Mouse (Mus musculus) stomach, embryonic 16.5 days (tissue): ENCODE measurements at regions not wholly inside any gene's neighbourhood (a gene's known extent, or its start where the extent isn't known, plus 50 kb on each side); places are given as distances from the start of the nearest gene placed in this dataset.

Experiments
- ATAC-seq: fragments of 200-750 bp; cut with Nextera tagmentation; 2 replicates; pipeline ENCODE4 v1.8.0; 2017; ENCODE audit warnings: moderate number of reproducible peaks, moderate TSS enrichment; ENCODE audit not compliant: insufficient read depth, low FRiP score
- H3K27ac ChIP-seq: fragments of 300-500 bp; sonication (generic); 2 replicates; pipeline ENCODE4 v1.5.1; 2014; ENCODE audit warnings: low read length
- H3K27me3 ChIP-seq: fragments of 300-500 bp; sonication (generic); 2 replicates; pipeline ENCODE4 v1.6.1; 2014; ENCODE audit warnings: low read length, control low read depth, mixed read lengths; ENCODE audit not compliant: control insufficient read depth, insufficient read depth
- H3K36me3 ChIP-seq: fragments of 300-500 bp; sonication (generic); 2 replicates; pipeline ENCODE4 v1.6.1; 2014; ENCODE audit warnings: low read length; ENCODE audit not compliant: control insufficient read depth, insufficient read depth
- H3K4me1 ChIP-seq: fragments of 300-500 bp; sonication (generic); 2 replicates; pipeline ENCODE4 v1.6.1; 2014; ENCODE audit warnings: low read length, control low read depth, mixed read lengths; ENCODE audit not compliant: control insufficient read depth, insufficient read depth
- H3K4me2 ChIP-seq: fragments of 300-500 bp; sonication (generic); 2 replicates; pipeline ENCODE4 v1.6.1; 2014; ENCODE audit warnings: low read depth, low read length, mixed read lengths
- H3K4me3 ChIP-seq: fragments of 300-500 bp; sonication (generic); replicated peaks from 2 replicates; pipeline ENCODE4 v1.5.1; 2014; ENCODE audit warnings: mild to moderate bottlenecking, low read length
- H3K9ac ChIP-seq: fragments of 300-500 bp; sonication (generic); 2 replicates; pipeline ENCODE4 v1.6.1; 2014; ENCODE audit warnings: low read length
- H3K9me3 ChIP-seq: fragments of 300-500 bp; sonication (generic); replicated peaks from 2 replicates; pipeline ENCODE4 v1.6.1; 2016; ENCODE audit warnings: low read length, control low read depth; ENCODE audit not compliant: control insufficient read depth
- WGBS: fragments of 180-500 bp; shearing (Covaris S2); extraction: QIAGEN DNeasy Blood & Tissue Kit; methylation state at CpG from one replicate; pipeline ENCODE4 v1.1.7; 2014; 5-methylcytosine and 5-hydroxymethylcytosine counted together

GRCm38 (mm10) chr3:137078600-137078975 lies 262.3 kb upstream of the Emcn start:
- H3K4me3 ChIP-seq, result no peak overlapping the region
- H3K36me3 ChIP-seq, result no peaks in the 10 kb centered on the region
- H3K27ac ChIP-seq, result no peak overlapping the region
- H3K9me3 ChIP-seq, result no peaks in the 10 kb centered on the region
- H3K9ac ChIP-seq, result no peak overlapping the region
- 79% methylated on average over 3 of the region's 3 CpGs for WGBS
- no peaks in the 10 kb centered on the region for H3K4me1 ChIP-seq
- ATAC-seq, result no peak
- H3K27me3 ChIP-seq, result no peaks in the 10 kb centered on the region
- no peak overlapping the region for H3K4me2 ChIP-seq

GRCm38 (mm10) chr3:137086896-137087295 lies 254.0 kb upstream of the Emcn start:
- no peaks in the 10 kb centered on the region for H3K27me3 ChIP-seq
- no peak overlapping the region for H3K4me2 ChIP-seq
- H3K36me3 ChIP-seq, result no peaks in the 10 kb centered on the region
- no peak overlapping the region for H3K27ac ChIP-seq
- no peak overlapping the region for H3K4me3 ChIP-seq
- no peaks in the 10 kb centered on the region for H3K4me1 ChIP-seq
- no peak overlapping the region for H3K9ac ChIP-seq
- WGBS, result 86% methylated on average over 8 of the region's 8 CpGs
- H3K9me3 ChIP-seq, result no peaks in the 10 kb centered on the region
- no peak for ATAC-seq

DNA sequence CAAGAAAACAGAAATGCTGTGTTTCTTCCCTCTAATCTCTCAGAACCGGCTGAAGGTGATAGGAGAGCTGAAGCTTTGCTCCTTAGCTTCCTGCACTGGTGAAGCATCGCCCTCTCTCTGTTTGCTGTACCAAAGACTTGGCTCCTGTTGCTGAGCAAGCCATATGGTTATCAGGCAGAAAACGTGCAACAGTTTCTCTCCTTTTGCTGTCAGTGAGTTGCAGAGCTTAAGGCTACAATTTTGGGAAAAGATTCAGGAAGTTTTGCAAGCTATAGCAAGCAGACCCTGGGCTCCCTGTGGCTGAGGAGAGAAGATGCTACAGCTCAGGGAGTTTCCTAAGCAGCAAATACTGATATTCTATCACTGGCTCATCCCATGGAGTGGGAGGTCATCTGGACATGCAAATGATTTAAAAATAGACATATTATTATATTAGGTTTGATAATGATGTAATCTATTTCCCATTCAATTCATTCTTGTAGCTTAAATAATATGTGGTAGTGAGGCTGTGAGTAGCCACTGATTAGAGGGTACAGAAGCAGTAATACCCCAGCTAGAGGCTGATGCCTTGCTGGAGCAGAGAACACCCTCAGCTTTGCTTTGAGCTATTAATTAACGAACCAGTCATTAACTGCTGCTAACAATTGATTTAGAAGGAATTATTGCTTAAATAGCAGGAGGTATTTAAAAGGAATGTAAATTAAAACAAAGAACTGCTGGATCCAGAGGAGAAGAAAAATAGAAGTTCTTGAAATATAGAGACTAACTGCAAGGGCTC lies 240.1 kb upstream of the Emcn start:
- H3K9me3 ChIP-seq, result no peaks in the 10 kb centered on the region
- no peaks in the 10 kb centered on the region for H3K4me1 ChIP-seq
- H3K36me3 ChIP-seq, result no peaks in the 10 kb centered on the region
- no peak overlapping the region for H3K4me3 ChIP-seq
- H3K27ac ChIP-seq, result no peak overlapping the region
- H3K27me3 ChIP-seq, result no peaks in the 10 kb centered on the region
- no peak overlapping the region for H3K9ac ChIP-seq
- H3K4me2 ChIP-seq, result no peak overlapping the region
- WGBS, result 57% methylated on average over 4 of the region's 4 CpGs
- ATAC-seq, result no peak

DNA sequence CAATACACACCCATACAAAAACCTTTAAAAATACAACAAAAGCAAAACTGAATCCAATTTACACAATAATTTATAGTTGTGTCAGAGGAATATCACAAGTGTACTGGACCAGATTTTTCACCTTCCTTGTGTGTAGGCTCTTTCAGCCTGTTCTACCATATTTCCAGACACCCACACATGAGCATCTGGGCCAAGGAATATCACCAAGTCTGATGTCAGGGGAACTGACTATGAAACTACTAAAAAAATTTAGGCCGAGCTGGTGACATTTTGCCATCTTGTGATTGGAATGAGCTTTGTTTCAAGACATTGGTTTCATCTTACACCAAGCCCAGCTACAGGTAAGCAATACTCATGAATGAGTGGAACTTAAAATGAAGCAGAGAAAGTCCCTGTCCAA lies 234.9 kb upstream of the Emcn start:
- WGBS, result 95% methylated on average over 1 of the region's 1 CpGs
- Histone ChIP-seq H3K4me1 (no peaks in the 10 kb centered on the region), H3K4me3 (no peak overlapping the region), H3K4me2 (no peak overlapping the region), H3K9ac (no peak overlapping the region), H3K27me3 (no peaks in the 10 kb centered on the region), H3K36me3 (no peaks in the 10 kb centered on the region), H3K27ac (no peak overlapping the region), H3K9me3 (no peaks in the 10 kb centered on the region)
- no peak for ATAC-seq

DNA sequence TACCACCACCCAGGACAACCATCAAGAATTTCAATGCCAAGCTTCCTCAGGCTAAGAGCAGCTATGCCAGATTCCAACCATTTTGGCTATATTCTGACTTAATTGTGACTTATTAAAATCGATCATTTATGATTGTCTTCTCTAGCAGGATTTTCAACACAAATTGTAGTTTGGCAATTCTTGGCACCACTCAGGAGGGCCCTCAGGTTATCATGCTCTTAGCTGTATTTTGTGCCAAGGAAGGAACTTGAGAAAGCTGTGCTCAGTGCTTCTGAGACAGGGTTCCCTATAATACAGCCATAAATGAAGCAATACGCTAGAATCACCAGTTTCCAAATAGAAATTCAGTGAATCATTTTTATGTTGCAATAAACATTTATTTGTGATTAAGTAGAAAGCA lies 232.7 kb upstream of the Emcn start:
- no peaks in the 10 kb centered on the region for H3K4me1 ChIP-seq
- H3K4me2 ChIP-seq, result no peak overlapping the region
- no peak overlapping the region for H3K27ac ChIP-seq
- no peaks in the 10 kb centered on the region for H3K27me3 ChIP-seq
- H3K36me3 ChIP-seq, result no peaks in the 10 kb centered on the region
- no peak overlapping the region for H3K4me3 ChIP-seq
- H3K9ac ChIP-seq, result no peak overlapping the region
- no peaks in the 10 kb centered on the region for H3K9me3 ChIP-seq
- no peak for ATAC-seq
- WGBS, result 89% methylated on average over 2 of the region's 2 CpGs

DNA sequence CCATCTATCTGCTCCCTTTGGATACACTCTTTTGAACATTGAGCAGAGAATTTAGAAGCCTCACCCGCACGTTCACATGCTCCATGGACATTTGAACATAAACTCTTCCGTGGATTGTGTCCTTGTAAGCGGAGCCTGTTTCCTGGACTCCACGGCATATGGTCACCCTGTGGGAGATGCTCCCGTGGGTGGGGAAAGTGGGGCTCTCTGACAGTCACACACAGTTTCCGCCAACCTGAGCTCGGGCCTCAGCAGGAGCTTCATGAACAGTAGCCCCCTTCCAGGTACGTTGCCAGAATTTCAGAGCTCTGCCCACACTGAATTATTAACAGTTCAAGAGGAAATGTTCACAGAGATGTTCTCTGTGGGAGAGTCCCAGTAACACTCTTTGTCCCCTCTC lies 231.1 kb upstream of the Emcn start:
- no peak for ATAC-seq
- Histone ChIP-seq H3K4me2 (no peak overlapping the region), H3K9me3 (no peaks in the 10 kb centered on the region), H3K27me3 (no peaks in the 10 kb centered on the region), H3K27ac (no peak overlapping the region), H3K36me3 (no peaks in the 10 kb centered on the region), H3K4me1 (no peaks in the 10 kb centered on the region), H3K9ac (no peak overlapping the region), H3K4me3 (no peak overlapping the region)
- WGBS, result 91% methylated on average over 9 of the region's 9 CpGs

DNA sequence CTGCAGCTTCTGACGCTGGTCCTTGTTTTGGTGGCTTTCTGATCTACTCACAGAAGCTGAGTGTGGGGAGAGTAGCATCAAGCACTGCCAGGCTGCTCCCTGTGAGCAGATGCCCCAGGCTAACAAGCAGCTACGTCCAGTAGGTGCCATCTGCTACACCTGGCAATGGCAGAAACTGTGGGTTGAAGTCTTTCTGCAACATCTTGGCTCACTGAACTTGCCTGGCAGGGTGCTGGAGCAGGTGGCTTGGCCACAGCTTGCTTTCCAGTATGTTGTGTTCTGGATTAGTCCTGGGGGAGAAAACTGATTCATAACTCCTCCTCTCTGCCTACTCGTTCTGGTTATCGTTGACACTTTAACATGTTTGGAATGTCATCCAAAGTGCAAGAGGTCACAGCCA lies 230.4 kb upstream of the Emcn start:
- H3K4me3 ChIP-seq, result no peak overlapping the region
- no peaks in the 10 kb centered on the region for H3K4me1 ChIP-seq
- no peaks in the 10 kb centered on the region for H3K9me3 ChIP-seq
- H3K9ac ChIP-seq, result no peak overlapping the region
- H3K27ac ChIP-seq, result no peak overlapping the region
- no peaks in the 10 kb centered on the region for H3K36me3 ChIP-seq
- 66% methylated on average over 4 of the region's 4 CpGs for WGBS
- no peaks in the 10 kb centered on the region for H3K27me3 ChIP-seq
- no peak overlapping the region for H3K4me2 ChIP-seq
- no peak for ATAC-seq

GRCm38 (mm10) chr3:137129967-137130366 lies 210.9 kb upstream of the Emcn start:
- H3K4me3 ChIP-seq, result no peak overlapping the region
- no peak overlapping the region for H3K9ac ChIP-seq
- no peaks in the 10 kb centered on the region for H3K36me3 ChIP-seq
- H3K27me3 ChIP-seq, result no peaks in the 10 kb centered on the region
- no peak overlapping the region for H3K4me2 ChIP-seq
- no peaks in the 10 kb centered on the region for H3K4me1 ChIP-seq
- no peak overlapping the region for H3K27ac ChIP-seq
- no peaks in the 10 kb centered on the region for H3K9me3 ChIP-seq
- ATAC-seq, result no peak
- 88% methylated on average over 4 of the region's 4 CpGs for WGBS

GRCm38 (mm10) chr3:137142041-137142440 lies 198.8 kb upstream of the Emcn start:
- no peak for ATAC-seq
- Histone ChIP-seq H3K27me3 (no peaks in the 10 kb centered on the region), H3K4me1 (no peaks in the 10 kb centered on the region), H3K9me3 (no peaks in the 10 kb centered on the region), H3K4me3 (no peak overlapping the region), H3K36me3 (no peaks in the 10 kb centered on the region), H3K27ac (no peak overlapping the region), H3K9ac (no peak overlapping the region), H3K4me2 (no peak overlapping the region)
- WGBS, result 44% methylated on average over 3 of the region's 3 CpGs
